9 mouse cellular contexts compared by ENCODE assay signal in genomic region chr2:152933048-152933447, GRCm38 (mm10). TPM values are rescaled to one million over a fixed set of nuclear protein-coding genes. Genes with fewer than 3 reads are reported as not detected.
DNase-seq lines count a peak whose midpoint lies in the region; ATAC-seq and TF ChIP-seq lines count a peak whose summit lies in the region.
"Had no signal": no experiment of that assay in that cellular context is flagged by ENCODE, and none has a peak within 500 bp of the region (broad histone marks: within the 10 kb centered on the region; RNA-seq: fewer than 3 reads in every experiment).

Gene Foxs1, minus strand, starts transcription at chr2:152933208.

- no peaks in the 10 kb centered on the region for H3K9me3 ChIP-seq in liver, embryonic 11.5 days (ENCODE audit: control insufficient read depth, low read length)
- H3K9me3 ChIP-seq in embryonic facial prominence, embryonic 13.5 days = no peaks in the 10 kb centered on the region
- H3K9me3 ChIP-seq in intestine, embryonic 16.5 days (ENCODE audit: control insufficient read depth, low read length) = no peaks in the 10 kb centered on the region
- no peaks in the 10 kb centered on the region for H3K9me3 ChIP-seq in forebrain, embryonic 10.5 days
- H3K9me3 ChIP-seq: forebrain, embryonic 13.5 days had no signal

- H3K36me3 ChIP-seq in liver, embryonic 11.5 days (ENCODE audit: control insufficient read depth, insufficient read depth, low read length) = no peaks in the 10 kb centered on the region
- H3K36me3 ChIP-seq in embryonic facial prominence, embryonic 13.5 days = no peaks in the 10 kb centered on the region
- no peaks in the 10 kb centered on the region for H3K36me3 ChIP-seq in intestine, embryonic 16.5 days (ENCODE audit: control insufficient read depth, insufficient read depth, low read length)
- no peaks in the 10 kb centered on the region for H3K36me3 ChIP-seq in forebrain, embryonic 10.5 days (replicated peaks)

- ATAC-seq in liver, embryonic 11.5 days (replicated peaks; ENCODE audit: low FRiP score) = no peak
- ATAC-seq in embryonic facial prominence, embryonic 13.5 days (ENCODE audit: insufficient number of reproducible peaks, insufficient read depth, low FRiP score, low TSS enrichment, low read depth) = no peak
- ATAC-seq in intestine, embryonic 16.5 days = 0 out of 2 replicates have a peak, but pooled peaks have one; percentile 50
- ATAC-seq: forebrain, embryonic 13.5 days had no signal

- H3K9ac ChIP-seq in liver, embryonic 11.5 days (ENCODE audit: low read depth, low read length) = no peak within 1 kb of the TSS
- peak within 1 kb of the TSS; percentile 36; the same call in 1 of the 2 replicates for H3K9ac ChIP-seq in embryonic facial prominence, embryonic 13.5 days
- H3K9ac ChIP-seq in intestine, embryonic 16.5 days (ENCODE audit: low read depth, low read length) = peak within 1 kb of the TSS; percentile 27
- H3K9ac ChIP-seq: forebrain, embryonic 13.5 days had no signal

- no peak within 1 kb of the TSS for H3K27ac ChIP-seq in liver, embryonic 11.5 days (ENCODE audit: low read depth, low read length)
- no peak within 1 kb of the TSS for H3K27ac ChIP-seq in embryonic facial prominence, embryonic 13.5 days
- peak within 1 kb of the TSS; percentile 20 for H3K27ac ChIP-seq in intestine, embryonic 16.5 days (ENCODE audit: low read length)
- H3K27ac ChIP-seq in layer of hippocampus, adult 2 months = no peak within 1 kb of the TSS
- no peak within 1 kb of the TSS; the same call in 1 of the 2 replicates for H3K27ac ChIP-seq in forebrain, embryonic 10.5 days
- H3K27ac ChIP-seq: forebrain, embryonic 13.5 days had no signal

- H3K27me3 ChIP-seq in liver, embryonic 11.5 days (replicated peaks; ENCODE audit: control insufficient read depth, insufficient read depth, low read length) = 0 out of 2 replicates have a peak, but pooled peaks cover 9% of the 10 kb centered on the region
- peaks cover 31% of the 10 kb centered on the region for H3K27me3 ChIP-seq in embryonic facial prominence, embryonic 13.5 days
- H3K27me3 ChIP-seq in intestine, embryonic 16.5 days (replicated peaks; ENCODE audit: control insufficient read depth, insufficient read depth, low read length) = no peaks in the 10 kb centered on the region; the same call in 1 of the 2 replicates
- H3K27me3 ChIP-seq in forebrain, embryonic 10.5 days (ENCODE audit: poor library complexity, severe bottlenecking) = peaks cover 42% of the 10 kb centered on the region

- 36% methylated on average over 9 of the region's 9 CpGs for WGBS in liver, embryonic 11.5 days
- 32% methylated on average over 9 of the region's 9 CpGs for WGBS in embryonic facial prominence, embryonic 13.5 days
- WGBS in intestine, embryonic 16.5 days = 34% methylated on average over 9 of the region's 9 CpGs
- 50% methylated on average over 9 of the region's 9 CpGs for WGBS in forebrain, embryonic 10.5 days

- H3K4me2 ChIP-seq in liver, embryonic 11.5 days = no peak within 1 kb of the TSS
- H3K4me2 ChIP-seq in embryonic facial prominence, embryonic 13.5 days = no peak within 1 kb of the TSS
- H3K4me2 ChIP-seq in intestine, embryonic 16.5 days (ENCODE audit: low read depth, low read length) = no peak within 1 kb of the TSS; the same call in 1 of the 2 replicates
- H3K4me2 ChIP-seq: forebrain, embryonic 13.5 days had no signal

- no peaks in the 10 kb centered on the region; the same call in 1 of the 2 replicates for H3K4me1 ChIP-seq in liver, embryonic 11.5 days (replicated peaks; ENCODE audit: control insufficient read depth, insufficient read depth, low read length)
- 0 out of 2 replicates have a peak, but pooled peaks cover 7% of the 10 kb centered on the region for H3K4me1 ChIP-seq in embryonic facial prominence, embryonic 13.5 days
- no peaks in the 10 kb centered on the region; the same call in 1 of the 2 replicates for H3K4me1 ChIP-seq in intestine, embryonic 16.5 days (ENCODE audit: control insufficient read depth, insufficient read depth, low read length)
- H3K4me1 ChIP-seq in forebrain, embryonic 10.5 days = peaks cover 32% of the 10 kb centered on the region
- H3K4me1 ChIP-seq: forebrain, embryonic 13.5 days had no signal

- no peak for TF ChIP-seq CTCF in layer of hippocampus, adult 2 months (conservative IDR thresholded peaks at IDR 0.05)

- peak; percentile 26 for DNase-seq in liver
- no peak for DNase-seq in liver, embryonic 11.5 days (ENCODE audit: low spot score)
- DNase-seq in lung, postnatal 4 days = peak; percentile 45 to 78
- no peak for DNase-seq in layer of hippocampus, adult 2 months (ENCODE audit: low spot score in 2 of 2)
- no peak for DNase-seq in thymus, postnatal 25 days
- DNase-seq in forebrain, embryonic 10.5 days (ENCODE audit: extremely low spot score, low spot score) = no peak

- no peak within 1 kb of the TSS for H3K4me3 ChIP-seq in liver, embryonic 11.5 days (ENCODE audit: low read depth, low read length)
- no peak within 1 kb of the TSS for H3K4me3 ChIP-seq in embryonic facial prominence, embryonic 13.5 days
- H3K4me3 ChIP-seq in intestine, embryonic 16.5 days (ENCODE audit: low read length) = 0 out of 2 replicates have a peak within 1 kb of the TSS, but pooled peaks have one; percentile 6
- no peak within 1 kb of the TSS; the same call in 1 of the 2 replicates for H3K4me3 ChIP-seq in layer of hippocampus, adult 2 months
- no peak within 1 kb of the TSS for H3K4me3 ChIP-seq in forebrain, embryonic 10.5 days
- H3K4me3 ChIP-seq: forebrain, embryonic 13.5 days had no signal

RNA-seq across cellular contexts. Expression of gene Foxs1, which starts in this region (rescaled TPM):
- polyA plus RNA-seq in liver, embryonic 11.5 days (2014; fragmentation: Nextera tagmentation; extraction: Ambion mirVana) = 0.21 and 0.36 TPM in 2 replicates
- polyA plus RNA-seq in embryonic facial prominence, embryonic 13.5 days (2015; fragmentation: Nextera tagmentation; extraction: Ambion mirVana) = 0.83 TPM in 1 of 2 replicates, not detected in the other
- 2.8 and 3.7 TPM in 2 replicates for polyA plus RNA-seq in intestine, embryonic 16.5 days (2015; fragmentation: Nextera tagmentation; extraction: Ambion mirVana)
- total RNA-seq in layer of hippocampus, adult 2 months (2021) = under 1 TPM; 0.37 to 0.84 TPM
- polyA plus RNA-seq in forebrain, embryonic 10.5 days (2016; fragmentation: Nextera tagmentation; extraction: Ambion mirVana) = 0.34 and 0.60 TPM in 2 replicates

Comparison
In these comparisons a context has a peak if more than half of its experiments do, and no peak if none do; other contexts are left out.
1. DNase-seq: peak in liver (single experiment) and lung, postnatal 4 days (2 of 2); none in liver, embryonic 11.5 days (single experiment), layer of hippocampus, adult 2 months (0 of 2), thymus, postnatal 25 days (single experiment) and forebrain, embryonic 10.5 days (single experiment).